Mouse (Mus musculus): Measurements from ENCODE around the gene Tbx2. TPM values are rescaled to one million over a fixed set of nuclear protein-coding genes. Genes with fewer than 3 reads are reported as not detected.

Tbx2 gene
- total and polyA plus RNA-seq, 3 experiments, result 0.17 TPM; not detected in 2

GRCm38 (mm10) chr11:85864363-85864762 is 32.0 kb downstream of the Tbx2 start:
- no peaks in the 10 kb centered on the region for H3K79me2 ChIP-seq (replicated peaks; ENCODE audit: control insufficient read depth, extremely low read depth, insufficient read depth, poor library complexity, severe bottlenecking)
- no peak overlapping the region for H3K4me2 ChIP-seq (ENCODE audit: insufficient read depth, low read depth, poor library complexity, severe bottlenecking)
- H3K4me1 ChIP-seq (ENCODE audit: control insufficient read depth in 1 of 2, insufficient read depth in 2 of 2), result no peaks in the 10 kb centered on the region
- in situ Hi-C loops (cut with MboI; ENCODE audit: low pct_ligation_motif_present, low pct_unique_long_range_greater_than_20kb, low sequenced_read_pairs) (loop anchor here (5.0 kb wide), 1 partner anchor 38 kb away; no protein-coding TSS in a partner anchor), dilution Hi-C loops (cut with MboI; ENCODE audit: extremely low pct_ligation_motif_present, extremely low pct_unique_long_range_greater_than_20kb, low sequenced_read_pairs) (no loop called here)
- no peaks in the 10 kb centered on the region for H3K9me3 ChIP-seq (replicated peaks; ENCODE audit: low read length)
- H3K36me3 ChIP-seq (replicated peaks in 1 of 2; ENCODE audit: control insufficient read depth in 1 of 2, insufficient read depth in 1 of 2, low read length in 1 of 2), result no peaks in the 10 kb centered on the region
- H3K27ac ChIP-seq (ENCODE audit: insufficient read depth, low read depth), result no peak overlapping the region
- TF ChIP-seq MAX (IDR thresholded peaks at IDR 0.05; ENCODE audit: low read length) (no peak), HCFC1 (IDR thresholded peaks at IDR 0.05; ENCODE audit: low read depth, low read length) (no peak), TBP (conservative IDR thresholded peaks at IDR 0.05; ENCODE audit: low read depth, low read length) (no peak), CHD1 (IDR thresholded peaks at IDR 0.05; ENCODE audit: low read depth, low read length) (no peak), CTCF (conservative IDR thresholded peaks at IDR 0.05 in 1 of 2, IDR thresholded peaks at IDR 0.05 in 1 of 2; ENCODE audit: low read depth in 2 of 2, low read length in 2 of 2) (peak; percentile 60 to 83), ETS1 (conservative IDR thresholded peaks at IDR 0.05; ENCODE audit: low read depth, low read length) (no peak), IRF4 (IDR thresholded peaks at IDR 0.05; ENCODE audit: low read depth, low read length) (no peak), RAD21 (IDR thresholded peaks at IDR 0.05; ENCODE audit: low read depth, low read length) (peak; percentile 76), ZNF384 (IDR thresholded peaks at IDR 0.05; ENCODE audit: low read depth, low read length) (no peak), RCOR1 (conservative IDR thresholded peaks at IDR 0.05; ENCODE audit: low read depth, low read length) (no peak), CHD2 (IDR thresholded peaks at IDR 0.05; ENCODE audit: low read length) (no peak), POLR2A (IDR thresholded peaks at IDR 0.05; ENCODE audit: low read depth, low read length) (no peak), POLR2AphosphoS2 (IDR thresholded peaks at IDR 0.05; ENCODE audit: low read depth, low read length) (no peak), ZC3H11A (IDR thresholded peaks at IDR 0.05; ENCODE audit: low read depth, low read length) (peak; percentile 57; the same call in 1 of the 2 replicates), MAZ (IDR thresholded peaks at IDR 0.05; ENCODE audit: low read depth, low read length) (no peak), ZKSCAN1 (IDR thresholded peaks at IDR 0.05; ENCODE audit: borderline replicate concordance, low read depth, low read length) (no peak), USF1 (IDR thresholded peaks at IDR 0.05; ENCODE audit: low read depth, low read length) (no peak), KAT2A (IDR thresholded peaks at IDR 0.05; ENCODE audit: insufficient replicate concordance, low read length) (no peak), TCF12 (IDR thresholded peaks at IDR 0.05; ENCODE audit: low read depth, low read length) (no peak), GABPA (IDR thresholded peaks at IDR 0.05; ENCODE audit: insufficient replicate concordance, low read depth, low read length) (no peak), JUN (IDR thresholded peaks at IDR 0.05; ENCODE audit: insufficient read depth, low read depth, low read length) (no peak), SIN3A (IDR thresholded peaks at IDR 0.05; ENCODE audit: low read length) (no peak), JUND (conservative IDR thresholded peaks at IDR 0.05; ENCODE audit: low read depth, low read length) (no peak), NELFE (IDR thresholded peaks at IDR 0.05; ENCODE audit: low read depth, low read length) (peak; percentile 20; the same call in 1 of the 2 replicates), SMC3 (IDR thresholded peaks at IDR 0.05; ENCODE audit: low read depth, low read length) (peak; percentile 92)
- peak; percentile 45 for DNase-seq (ENCODE audit: extremely low read depth)
- no peak overlapping the region for H3K9ac ChIP-seq (ENCODE audit: insufficient read depth, low read depth)
- H3K4me3 ChIP-seq (replicated peaks in 1 of 3; ENCODE audit: low read depth in 2 of 3, low read length in 2 of 3, poor library complexity in 1 of 3), result no peak overlapping the region
- H3K27me3 ChIP-seq (replicated peaks), result peaks cover 2% of the 10 kb centered on the region
